Mouse (Mus musculus) liver, embryonic 14.5 days (tissue): ENCODE results near the gene Stxbp1. TPM values are rescaled to one million over a fixed set of nuclear protein-coding genes. Genes with fewer than 3 reads are reported as not detected.

Experiments used
- ATAC-seq: fragments of 200-750 bp; cut with Nextera tagmentation; 2 replicates; pipeline ENCODE4 v1.8.0; 2017; ENCODE audit warnings: moderate number of reproducible peaks, mild to moderate bottlenecking, moderate library complexity; ENCODE audit not compliant: insufficient read depth
- DNase-seq, 3 experiments: peaks; one replicate each; pipeline ENCODE4 v3.0.0-alpha.2; 2012 to 2013; ENCODE audit warnings: low read depth in 3 of 3, low spot score in 3 of 3
- H3K27ac ChIP-seq: fragments of 300-500 bp; sonication (generic); 2 replicates; pipeline ENCODE4 v1.5.1; 2014; ENCODE audit warnings: moderate library complexity, mild to moderate bottlenecking, control low read depth, inconsistent platforms
- H3K27me3 ChIP-seq: fragments of 300-500 bp; sonication (generic); 2 replicates; pipeline ENCODE4 v1.6.1; 2014; ENCODE audit warnings: mild to moderate bottlenecking, low read length, moderate library complexity; ENCODE audit not compliant: control insufficient read depth, insufficient read depth
- H3K36me3 ChIP-seq: fragments of 300-500 bp; sonication (generic); replicated peaks from 2 replicates; pipeline ENCODE4 v1.6.1; 2014; ENCODE audit warnings: low read depth; ENCODE audit not compliant: control insufficient read depth, insufficient read depth
- H3K4me1 ChIP-seq, 2 experiments: fragments of 200-500 bp in 1 of 2; fragments of 300-500 bp in 1 of 2; sonication (generic) in 1 of 2; replicated peaks; 2 replicates each; pipeline ENCODE4 v1.6.1; 2012 to 2014; ENCODE audit warnings: antibody characterized with exemption in 1 of 2, inconsistent platforms in 1 of 2, low read length in 1 of 2; ENCODE audit not compliant: control insufficient read depth in 2 of 2, insufficient read depth in 2 of 2
- H3K4me2 ChIP-seq: fragments of 300-500 bp; sonication (generic); 2 replicates; pipeline ENCODE4 v1.6.1; 2014; ENCODE audit warnings: low read depth, mild to moderate bottlenecking, control low read depth, moderate library complexity
- H3K4me3 ChIP-seq, 2 experiments: fragments of 200-500 bp in 1 of 2; fragments of 300-500 bp in 1 of 2; sonication (generic) in 1 of 2; 2 replicates each; pipeline ENCODE4 v1.5.1; 2012 to 2014; ENCODE audit warnings: low read depth in 2 of 2, low read length in 2 of 2, mild to moderate bottlenecking in 2 of 2, control low read depth in 1 of 2, inconsistent platforms in 1 of 2, moderate library complexity in 1 of 2; ENCODE audit not compliant: insufficient read depth in 1 of 2
- H3K9ac ChIP-seq: fragments of 300-500 bp; sonication (generic); replicated peaks from 2 replicates; pipeline ENCODE4 v1.6.1; 2014; ENCODE audit warnings: mild to moderate bottlenecking, control low read depth, moderate library complexity
- H3K9me3 ChIP-seq: fragments of 300-500 bp; sonication (generic); 2 replicates; pipeline ENCODE4 v1.6.1; 2016; ENCODE audit warnings: low read length, mixed read lengths; ENCODE audit not compliant: control insufficient read depth
- CTCF ChIP-seq: IDR thresholded peaks from 2 replicates; pipeline ENCODE4 v1.5.1; 2016; ENCODE audit warnings: antibody characterized with exemption, low read depth, control low read depth
- EP300 ChIP-seq: IDR thresholded peaks from 2 replicates; pipeline ENCODE4 v1.6.1; 2016; ENCODE audit warnings: antibody characterized with exemption, low read depth
- WGBS: fragments of 180-500 bp; shearing (Covaris S2); extraction: QIAGEN DNeasy Blood & Tissue Kit; methylation state at CpG from one replicate; pipeline ENCODE4 v1.1.7; 2014; ENCODE audit not compliant: insufficient replicate concordance; 5-methylcytosine and 5-hydroxymethylcytosine counted together
- polyA plus RNA-seq, 2 experiments: library from polyadenylated mRNA; depleted of rRNA in 1 of 2; stranded (reverse) in 1 of 2; unstranded in 1 of 2; fragments of >200 nt; fragmentation: Nextera tagmentation in 1 of 2; extraction: Ambion mirVana in 1 of 2; gene quantifications; 2 replicates each; pipeline versions ENCODE4 v1.2.1 to v1.2.3; 2012 to 2014

Stxbp1 gene
- polyA plus RNA-seq, 2 experiments = 2.1 to 2.6 TPM

DNA sequence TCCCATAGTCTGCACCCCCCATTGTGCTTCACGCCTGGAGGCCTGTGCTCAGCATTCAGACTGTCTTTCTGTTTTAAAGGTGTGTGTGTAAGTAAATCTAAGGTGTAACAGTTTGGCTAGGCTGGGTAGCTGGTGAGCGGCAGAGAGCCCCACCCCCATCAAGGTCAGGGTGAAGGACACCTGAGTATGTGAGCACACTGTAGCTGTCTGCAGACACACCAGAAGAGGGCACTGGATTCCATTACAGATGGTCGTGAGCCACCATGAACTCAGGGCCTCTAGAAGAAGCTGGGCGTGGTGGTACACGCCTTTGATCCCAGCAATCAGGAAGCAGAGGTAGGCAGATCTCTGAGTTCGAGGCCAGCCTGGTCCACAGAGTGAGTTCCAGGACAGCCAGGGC lies 65.3 kb downstream of the Stxbp1 start:
- no peak for TF ChIP-seq CTCF
- TF ChIP-seq EP300 = no peak
- H3K4me1 ChIP-seq = no peaks in the 10 kb centered on the region
- no peak overlapping the region for H3K27ac ChIP-seq
- H3K4me2 ChIP-seq = no peak overlapping the region
- H3K9ac ChIP-seq = no peak overlapping the region
- no peaks in the 10 kb centered on the region for H3K27me3 ChIP-seq
- H3K4me3 ChIP-seq = no peak overlapping the region
- WGBS = 59% methylated on average over 6 of the region's 6 CpGs
- DNase-seq (no peak), ATAC-seq (no peak)
- H3K36me3 ChIP-seq = no peaks in the 10 kb centered on the region
- H3K9me3 ChIP-seq = no peaks in the 10 kb centered on the region

- H3K4me3 ChIP-seq = no peak overlapping the region
- no peaks in the 10 kb centered on the region for H3K9me3 ChIP-seq
- no peak overlapping the region for H3K9ac ChIP-seq
- no peak for DNase-seq
- no peak for ATAC-seq
- WGBS = 71% methylated on average over 6 of the region's 6 CpGs
- no peaks in the 10 kb centered on the region for H3K27me3 ChIP-seq
- H3K27ac ChIP-seq = no peak overlapping the region
- H3K36me3 ChIP-seq = no peaks in the 10 kb centered on the region
- TF ChIP-seq CTCF (no peak), EP300 (no peak)
- peaks cover 2 to 5% of the 10 kb centered on the region in 2 experiments; a peak in 3 of 4 replicates for H3K4me1 ChIP-seq
- H3K4me2 ChIP-seq = no peak overlapping the region
These were observed 67.3 kb downstream of the Stxbp1 start for GRCm38 (mm10) chr2:32779714-32780113.

GRCm38 (mm10) chr2:32779131-32779530 lies 67.9 kb downstream of the Stxbp1 start:
- DNase-seq (peak in 1 of 3 experiments; percentile 24), ATAC-seq (no peak)
- Histone ChIP-seq H3K4me2 (no peak overlapping the region), H3K4me3 (no peak overlapping the region), H3K9ac (no peak overlapping the region), H3K9me3 (no peaks in the 10 kb centered on the region), H3K4me1 (peaks cover 2 to 5% of the 10 kb centered on the region in 2 experiments; a peak in 3 of 4 replicates), H3K27me3 (no peaks in the 10 kb centered on the region), H3K36me3 (no peaks in the 10 kb centered on the region), H3K27ac (no peak overlapping the region)
- peak; percentile 84 for TF ChIP-seq CTCF
- TF ChIP-seq EP300 = no peak
- WGBS = 30% methylated on average over 8 of the region's 8 CpGs

- Histone ChIP-seq H3K4me1 (peaks cover 2 to 5% of the 10 kb centered on the region in 2 experiments; a peak in 3 of 4 replicates), H3K9me3 (no peaks in the 10 kb centered on the region), H3K27ac (no peak overlapping the region), H3K27me3 (no peaks in the 10 kb centered on the region), H3K4me2 (no peak overlapping the region), H3K9ac (no peak overlapping the region), H3K36me3 (no peaks in the 10 kb centered on the region), H3K4me3 (no peak overlapping the region)
- DNase-seq (no peak), ATAC-seq (no peak)
- 76% methylated on average over 6 of the region's 6 CpGs for WGBS
- no peak for TF ChIP-seq CTCF
- no peak for TF ChIP-seq EP300
These were observed 69.0 kb downstream of the Stxbp1 start for GRCm38 (mm10) chr2:32778081-32778480.

DNA sequence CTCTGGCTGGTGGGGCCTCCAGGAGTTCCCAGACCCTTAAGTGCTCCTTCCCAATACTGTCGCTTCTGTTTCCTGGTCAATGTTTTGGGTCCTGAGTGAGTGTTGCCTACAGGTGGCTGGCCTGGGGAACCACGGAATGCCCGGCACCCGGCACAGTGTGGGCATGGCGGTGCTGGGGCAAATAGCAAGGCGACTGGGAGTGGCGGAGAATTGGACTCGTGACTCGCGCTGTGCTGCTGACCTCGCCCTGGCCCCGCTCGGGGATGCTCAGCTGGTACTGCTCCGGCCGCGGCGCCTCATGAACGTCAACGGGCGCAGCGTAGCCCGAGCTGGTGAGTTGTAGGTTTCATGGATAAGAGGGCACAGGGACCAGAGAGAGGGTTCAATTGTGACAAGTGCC lies 70.9 kb downstream of the Stxbp1 start:
- no peak for ATAC-seq
- Histone ChIP-seq H3K27ac (no peak overlapping the region), H3K9me3 (no peaks in the 10 kb centered on the region), H3K4me3 (peak overlapping the region; percentile 58 to 70), H3K4me1 (peaks cover 2 to 8% of the 10 kb centered on the region in 2 experiments; a peak in 3 of 4 replicates), H3K4me2 (peak overlapping the region; percentile 59), H3K27me3 (no peaks in the 10 kb centered on the region), H3K36me3 (no peaks in the 10 kb centered on the region), H3K9ac (no peak overlapping the region; the same call in 1 of the 2 replicates)
- TF ChIP-seq CTCF = no peak
- TF ChIP-seq EP300 = no peak
- DNase-seq = no peak
- 35% methylated on average over 22 of the region's 22 CpGs for WGBS
